Mouse (Mus musculus): ENCODE measurements around the gene Relb. TPM values are rescaled to one million over a fixed set of nuclear protein-coding genes. Genes with fewer than 3 reads are reported as not detected.

Relb gene
- polyA plus RNA-seq, 1 experiment from 2014 or later, result 6.6 TPM

GRCm38 (mm10) chr7:19664455-19664954, 35.3 kb upstream of the Relb start:
- peak overlapping the region; percentile 94 for H3K9ac ChIP-seq
- peak overlapping the region; percentile 95 for H3K27ac ChIP-seq (replicated peaks)
- no peaks in the 10 kb centered on the region for H3K9me3 ChIP-seq
- H3K4me3 ChIP-seq, result peak overlapping the region; percentile 95
- H3K4me2 ChIP-seq, result peak overlapping the region; percentile 92
- peaks cover 48% of the 10 kb centered on the region for H3K4me1 ChIP-seq (replicated peaks)
- WGBS, result under 1% methylated on average over 36 of the region's 37 CpGs
- 0 out of 2 replicates have a peak, but pooled peaks cover 18% of the 10 kb centered on the region for H3K36me3 ChIP-seq
- ATAC-seq (ENCODE audit: low read depth), result peak; percentile 60
- H3K27me3 ChIP-seq, result no peaks in the 10 kb centered on the region

DNA sequence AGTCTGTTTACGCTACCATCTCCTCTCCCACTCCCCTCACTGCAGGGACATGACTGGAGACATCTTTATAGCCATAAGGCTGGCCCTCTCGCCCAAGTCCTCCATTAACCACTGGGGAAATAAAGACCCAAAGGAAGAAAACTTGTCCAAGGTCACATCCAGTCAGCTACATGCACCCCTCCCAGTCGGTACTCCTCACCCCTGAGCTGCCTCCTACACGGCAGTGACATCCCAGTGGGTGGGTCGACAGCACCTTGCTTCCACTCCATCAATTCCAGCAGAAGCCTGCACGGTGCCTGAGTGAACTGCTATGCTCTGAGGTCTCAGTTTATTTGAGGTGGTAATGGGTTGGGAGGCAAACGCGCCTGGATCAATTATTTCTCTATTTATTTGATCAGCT, 34.7 kb upstream of the Relb start:
- Histone ChIP-seq H3K9me3 (no peaks in the 10 kb centered on the region), H3K9ac (peak overlapping the region; percentile 94), H3K27ac (replicated peaks) (no peak overlapping the region), H3K4me1 (replicated peaks) (peaks cover 43% of the 10 kb centered on the region), H3K4me3 (peak overlapping the region; percentile 95), H3K27me3 (no peaks in the 10 kb centered on the region), H3K36me3 (peaks cover 23% of the 10 kb centered on the region; the same call in 1 of the 2 replicates), H3K4me2 (peak overlapping the region; percentile 92)
- 0 out of 2 replicates have a peak, but pooled peaks have one; percentile 15 for ATAC-seq (ENCODE audit: low read depth)
- WGBS, result 13% methylated on average over 8 of the region's 8 CpGs

- no peaks in the 10 kb centered on the region for H3K4me1 ChIP-seq (replicated peaks)
- no peak overlapping the region for H3K27ac ChIP-seq (replicated peaks)
- ATAC-seq (ENCODE audit: low read depth), result no peak
- H3K27me3 ChIP-seq, result no peaks in the 10 kb centered on the region
- no peaks in the 10 kb centered on the region for H3K9me3 ChIP-seq
- H3K4me3 ChIP-seq, result no peak overlapping the region
- WGBS, result 94% methylated on average over 2 of the region's 2 CpGs
- no peak overlapping the region for H3K4me2 ChIP-seq
- no peak overlapping the region for H3K9ac ChIP-seq
- peaks cover 75% of the 10 kb centered on the region for H3K36me3 ChIP-seq
These were observed 23.4 kb upstream of the Relb start for GRCm38 (mm10) chr7:19652614-19653013.

- 89% methylated on average over 6 of the region's 6 CpGs for WGBS
- H3K27me3 ChIP-seq, result no peaks in the 10 kb centered on the region
These were observed 22.0 kb upstream of the Relb start for GRCm38 (mm10) chr7:19651063-19651786.

DNA sequence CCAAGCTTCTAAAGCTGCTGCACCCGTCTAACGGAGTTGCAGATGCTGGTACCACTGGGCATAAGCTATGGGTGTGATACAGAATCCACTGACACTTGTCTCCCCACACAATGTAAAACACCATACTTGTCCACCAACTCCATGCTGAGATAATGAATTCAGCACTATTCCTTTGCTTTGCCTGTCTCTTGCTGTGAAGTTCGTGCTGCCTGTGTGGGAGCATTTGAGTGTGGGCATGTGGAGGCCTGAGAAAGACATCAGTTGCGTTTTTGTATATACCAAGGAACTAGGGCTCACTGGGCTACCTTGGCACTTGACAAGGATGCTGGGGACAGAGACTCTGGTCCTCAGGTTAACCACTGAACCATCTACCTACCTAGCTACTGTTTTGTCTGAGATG, 12.0 kb upstream of the Relb start:
- H3K4me1 ChIP-seq (replicated peaks), result no peaks in the 10 kb centered on the region
- H3K36me3 ChIP-seq, result peaks cover 99% of the 10 kb centered on the region
- H3K27ac ChIP-seq (replicated peaks), result no peak overlapping the region
- H3K4me3 ChIP-seq, result no peak overlapping the region
- no peak overlapping the region for H3K9ac ChIP-seq
- WGBS, result 90% methylated on average over 4 of the region's 4 CpGs
- no peaks in the 10 kb centered on the region for H3K9me3 ChIP-seq
- H3K27me3 ChIP-seq, result no peaks in the 10 kb centered on the region
- H3K4me2 ChIP-seq, result no peak overlapping the region
- no peak for ATAC-seq (ENCODE audit: low read depth)

More at GRCm38 (mm10) chr7:19651063-19651786, 22.0 kb upstream of the Relb start:
- H3K4me2 ChIP-seq, result no peak overlapping the region
- H3K9me3 ChIP-seq, result no peaks in the 10 kb centered on the region
- no peak overlapping the region for H3K27ac ChIP-seq (replicated peaks)
- no peak for ATAC-seq (ENCODE audit: low read depth)
- H3K36me3 ChIP-seq, result peaks cover 87% of the 10 kb centered on the region
- H3K4me3 ChIP-seq, result no peak overlapping the region
- H3K4me1 ChIP-seq (replicated peaks), result no peaks in the 10 kb centered on the region
- H3K9ac ChIP-seq, result no peak overlapping the region

DNA sequence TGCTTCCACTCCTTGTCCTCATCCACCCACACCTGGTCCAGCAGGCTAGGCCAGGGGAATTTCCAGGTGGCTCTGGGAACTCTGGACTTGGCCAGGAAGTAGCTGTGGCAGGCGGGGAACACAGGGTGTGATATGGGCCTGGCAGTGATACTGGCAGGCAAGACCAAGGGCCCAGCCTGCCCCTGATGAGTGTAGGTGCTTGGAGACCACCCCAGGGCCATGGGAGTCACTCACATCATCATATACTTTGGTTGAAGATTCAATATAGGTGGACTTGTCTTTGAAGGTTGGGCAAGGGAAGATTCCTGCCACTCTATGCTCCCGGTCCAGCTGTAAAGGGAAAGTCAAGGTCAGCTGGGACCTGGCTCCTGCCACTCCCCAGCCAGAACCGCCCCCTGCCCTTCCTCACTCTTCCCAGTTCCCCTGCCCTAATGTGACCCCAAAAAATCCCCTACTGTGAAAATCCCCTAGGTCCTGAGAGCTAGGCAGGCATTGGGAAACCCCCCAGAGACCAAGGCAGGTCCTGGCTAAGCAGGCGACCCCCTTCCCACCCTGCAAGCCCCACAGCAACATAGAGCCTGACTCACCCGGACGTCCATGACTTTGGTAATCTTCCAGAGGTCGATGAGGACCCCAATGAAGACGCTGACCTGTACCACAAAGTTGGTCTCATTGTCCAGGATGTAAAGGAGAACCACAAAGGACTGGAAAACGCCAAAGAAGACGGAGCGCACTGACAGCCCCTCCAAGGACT, 6.0 kb upstream of the Relb start:
- Histone ChIP-seq H3K27me3 (no peaks in the 10 kb centered on the region), H3K4me2 (no peak overlapping the region), H3K36me3 (peaks cover 86% of the 10 kb centered on the region), H3K27ac (replicated peaks) (no peak overlapping the region), H3K9me3 (no peaks in the 10 kb centered on the region), H3K9ac (no peak overlapping the region), H3K4me3 (no peak overlapping the region), H3K4me1 (replicated peaks) (no peaks in the 10 kb centered on the region)
- no peak for ATAC-seq (ENCODE audit: low read depth)
- WGBS, result 93% methylated on average over 11 of the region's 11 CpGs

- no peak for ATAC-seq (ENCODE audit: low read depth)
- Histone ChIP-seq H3K4me3 (no peak overlapping the region), H3K9me3 (no peaks in the 10 kb centered on the region), H3K27me3 (no peaks in the 10 kb centered on the region), H3K4me1 (replicated peaks) (peaks cover 3% of the 10 kb centered on the region), H3K27ac (replicated peaks) (no peak overlapping the region), H3K36me3 (peaks cover 79% of the 10 kb centered on the region), H3K9ac (no peak overlapping the region), H3K4me2 (no peak overlapping the region)
- 92% methylated on average over 2 of the region's 2 CpGs for WGBS
These were observed 5.4 kb upstream of the Relb start for GRCm38 (mm10) chr7:19634591-19634990.

GRCm38 (mm10) chr7:19633855-19634254, 4.6 kb upstream of the Relb start:
- WGBS, result 94% methylated on average over 15 of the region's 15 CpGs
- H3K9ac ChIP-seq, result no peak overlapping the region
- peaks cover 5% of the 10 kb centered on the region for H3K4me1 ChIP-seq (replicated peaks)
- H3K4me3 ChIP-seq, result no peak overlapping the region
- H3K9me3 ChIP-seq, result no peaks in the 10 kb centered on the region
- ATAC-seq (ENCODE audit: low read depth), result no peak
- no peak overlapping the region for H3K4me2 ChIP-seq
- peaks cover 72% of the 10 kb centered on the region for H3K36me3 ChIP-seq
- H3K27me3 ChIP-seq, result no peaks in the 10 kb centered on the region
- H3K27ac ChIP-seq (replicated peaks), result no peak overlapping the region

- Histone ChIP-seq H3K4me1 (replicated peaks) (peaks cover 5% of the 10 kb centered on the region), H3K4me2 (no peak overlapping the region), H3K9me3 (no peaks in the 10 kb centered on the region), H3K27me3 (no peaks in the 10 kb centered on the region), H3K4me3 (no peak overlapping the region), H3K9ac (no peak overlapping the region), H3K27ac (replicated peaks) (no peak overlapping the region), H3K36me3 (peaks cover 65% of the 10 kb centered on the region)
- ATAC-seq (ENCODE audit: low read depth), result no peak
- WGBS, result 93% methylated on average over 17 of the region's 17 CpGs
These were observed 4.0 kb upstream of the Relb start for GRCm38 (mm10) chr7:19633197-19633596.

- no peak overlapping the region for H3K27ac ChIP-seq (replicated peaks)
- H3K4me1 ChIP-seq (replicated peaks), result peaks cover 5% of the 10 kb centered on the region
- no peaks in the 10 kb centered on the region for H3K27me3 ChIP-seq
- peaks cover 60% of the 10 kb centered on the region for H3K36me3 ChIP-seq
- H3K9me3 ChIP-seq, result no peaks in the 10 kb centered on the region
- no peak for ATAC-seq (ENCODE audit: low read depth)
- no peak overlapping the region for H3K4me2 ChIP-seq
- no peak overlapping the region for H3K9ac ChIP-seq
- no peak overlapping the region for H3K4me3 ChIP-seq
These were observed 3.5 kb upstream of the Relb start for GRCm38 (mm10) chr7:19632720-19633119.

DNA sequence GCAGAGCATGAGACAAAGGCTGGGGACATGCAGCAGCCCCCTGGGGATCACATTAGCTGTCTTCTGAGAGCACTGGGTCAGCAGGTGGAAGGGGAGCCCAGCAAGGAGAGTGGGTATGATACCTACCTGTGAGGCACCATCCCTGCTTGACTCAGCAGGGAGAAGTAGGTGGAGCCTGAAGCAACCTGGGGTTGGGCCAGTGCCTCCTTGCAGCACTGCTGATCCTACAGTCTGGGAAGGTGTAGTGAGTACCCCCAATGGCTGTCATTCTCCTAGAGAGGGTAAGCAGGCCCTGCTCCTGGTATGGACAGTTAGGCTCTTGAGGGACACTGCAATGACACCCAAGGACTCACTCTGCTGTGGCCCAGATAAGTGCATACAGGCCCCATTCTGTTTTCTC, 3.0 kb upstream of the Relb start:
- Histone ChIP-seq H3K27ac (replicated peaks) (no peak overlapping the region), H3K36me3 (peaks cover 56% of the 10 kb centered on the region), H3K4me2 (no peak overlapping the region), H3K9me3 (no peaks in the 10 kb centered on the region), H3K4me1 (replicated peaks) (peaks cover 5% of the 10 kb centered on the region), H3K27me3 (no peaks in the 10 kb centered on the region), H3K9ac (no peak overlapping the region), H3K4me3 (no peak overlapping the region)
- ATAC-seq (ENCODE audit: low read depth), result no peak

- ATAC-seq (ENCODE audit: low read depth), result peak; percentile 88
- Histone ChIP-seq H3K4me1 (replicated peaks) (peaks cover 5% of the 10 kb centered on the region), H3K9ac (peak overlapping the region; percentile 69), H3K9me3 (no peaks in the 10 kb centered on the region), H3K4me3 (peak overlapping the region; percentile 74), H3K27me3 (0 out of 2 replicates have a peak, but pooled peaks cover 2% of the 10 kb centered on the region), H3K36me3 (peaks cover 21% of the 10 kb centered on the region), H3K4me2 (peak overlapping the region; percentile 88), H3K27ac (replicated peaks) (peak overlapping the region; percentile 78)
- 2% methylated on average over 56 of the region's 57 CpGs for WGBS
These were observed 490 bp downstream of the Relb start for GRCm38 (mm10) chr7:19628536-19629360.
